Mouse (Mus musculus): ENCODE results near the gene Psme4.

- TF ChIP-seq POLR2A (IDR thresholded peaks at IDR 0.05; ENCODE audit: insufficient read depth, low read length) (no peak), CTCF (IDR thresholded peaks at IDR 0.05; ENCODE audit: low read depth, low read length) (no peak), EP300 (IDR thresholded peaks at IDR 0.05; ENCODE audit: insufficient read depth, low read depth, low read length) (no peak)
These were observed 72.8 kb downstream of the Psme4 start for GRCm38 (mm10) chr11:30844355-30844754.

All from ES-Bruce4 (cell line).